Mouse (Mus musculus): Measurements from ENCODE around the gene Cfap221.

- TF ChIP-seq CTCF (IDR thresholded peaks at IDR 0.05; ENCODE audit: control insufficient read depth, insufficient read depth, low read length) (no peak), POLR2A (IDR thresholded peaks at IDR 0.05; ENCODE audit: borderline replicate concordance, control insufficient read depth, low read depth, low read length) (no peak)
These were observed 21.9 kb upstream of the Cfap221 start for GRCm38 (mm10) chr1:120018900-120019299.

Measured in bone marrow, adult 2 months (tissue).